Mouse (Mus musculus) hindbrain, embryonic 16.5 days (tissue): ENCODE measurements around the gene Fam110c. TPM values are rescaled to one million over a fixed set of nuclear protein-coding genes. Genes with fewer than 3 reads are reported as not detected.

Source experiments
- ATAC-seq: fragments of 200-750 bp; cut with Nextera tagmentation; 2 replicates; pipeline ENCODE4 v1.8.0; 2017; ENCODE audit warnings: moderate TSS enrichment, moderate library complexity
- H3K27ac ChIP-seq: fragments of 300-500 bp; sonication (generic); 2 replicates; pipeline ENCODE4 v1.5.1; 2014; ENCODE audit warnings: low read depth, mild to moderate bottlenecking, control low read depth, low read length, moderate library complexity
- H3K27me3 ChIP-seq: fragments of 300-500 bp; sonication (generic); replicated peaks from 2 replicates; pipeline ENCODE4 v1.6.1; 2014; ENCODE audit warnings: low read length; ENCODE audit not compliant: control insufficient read depth, insufficient read depth
- H3K36me3 ChIP-seq: fragments of 300-500 bp; sonication (generic); 2 replicates; pipeline ENCODE4 v1.6.1; 2014; ENCODE audit warnings: mild to moderate bottlenecking, low read length, moderate library complexity, mixed read lengths; ENCODE audit not compliant: control insufficient read depth, insufficient read depth
- H3K4me1 ChIP-seq: fragments of 300-500 bp; sonication (generic); 2 replicates; pipeline ENCODE4 v1.6.1; 2014; ENCODE audit warnings: low read depth, low read length; ENCODE audit not compliant: control insufficient read depth, insufficient read depth
- H3K4me2 ChIP-seq: fragments of 300-500 bp; sonication (generic); 2 replicates; pipeline ENCODE4 v1.6.1; 2014; ENCODE audit warnings: mild to moderate bottlenecking, low read length, control low read depth, moderate library complexity
- H3K4me3 ChIP-seq: fragments of 300-500 bp; sonication (generic); 2 replicates; pipeline ENCODE4 v1.5.1; 2014; ENCODE audit warnings: mild to moderate bottlenecking, low read length, control low read depth, moderate library complexity
- H3K9ac ChIP-seq: fragments of 300-500 bp; sonication (generic); 2 replicates; pipeline ENCODE4 v1.6.1; 2014; ENCODE audit warnings: low read depth, mild to moderate bottlenecking, control low read depth, low read length, moderate library complexity
- H3K9me3 ChIP-seq: fragments of 300-500 bp; sonication (generic); 2 replicates; pipeline ENCODE4 v1.6.1; 2014; ENCODE audit warnings: mild to moderate bottlenecking, low read length, moderate library complexity; ENCODE audit not compliant: control insufficient read depth
- WGBS: fragments of 180-500 bp; shearing (Covaris S2); extraction: QIAGEN DNeasy Blood & Tissue Kit; methylation state at CpG from one replicate; pipeline ENCODE4 v1.1.7; 2014; 5-methylcytosine and 5-hydroxymethylcytosine counted together
- polyA plus RNA-seq: library from polyadenylated mRNA; unstranded; fragments of >200 nt; fragmentation: Nextera tagmentation; extraction: Ambion mirVana; gene quantifications from 2 replicates; pipeline ENCODE4 v1.2.1, GENCODE M21; 2015

Fam110c gene
- polyA plus RNA-seq, 1 experiment from 2014 or later: 0.05 TPM

DNA sequence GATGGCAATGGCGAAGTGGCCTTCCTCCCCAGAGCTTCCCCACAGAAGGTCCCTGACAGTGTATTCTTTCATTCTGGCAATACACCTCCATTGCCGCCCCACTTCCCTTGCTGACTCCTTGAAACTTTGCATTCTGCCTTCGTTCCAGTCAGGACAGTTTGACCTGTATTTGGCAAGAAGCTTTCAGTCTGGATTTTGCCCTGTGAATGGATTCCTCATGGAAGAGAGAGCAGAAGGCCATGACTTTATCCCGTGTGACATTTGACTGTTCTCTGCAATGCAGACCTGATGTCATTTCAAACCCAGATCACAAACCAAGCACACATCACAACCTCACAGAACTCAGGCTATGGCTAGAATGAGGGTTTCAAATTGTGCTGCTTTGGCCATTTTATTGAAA, 55.9 kb downstream of the Fam110c start:
- no peak overlapping the region for H3K4me2 ChIP-seq
- no peaks in the 10 kb centered on the region for H3K27me3 ChIP-seq
- H3K4me1 ChIP-seq: no peaks in the 10 kb centered on the region
- no peak overlapping the region for H3K4me3 ChIP-seq
- H3K36me3 ChIP-seq: no peaks in the 10 kb centered on the region
- 85% methylated on average over 4 of the region's 4 CpGs for WGBS
- no peaks in the 10 kb centered on the region for H3K9me3 ChIP-seq
- no peak for ATAC-seq
- H3K9ac ChIP-seq: no peak overlapping the region
- no peak overlapping the region for H3K27ac ChIP-seq

Other genes starting within 250 kb of the Fam110c start
- gene Alkal2, start 189.5 kb upstream of the Fam110c start, polyA plus RNA-seq: 0.80 and 0.84 TPM in 2 replicates
- gene Acp1, start 162.3 kb upstream of the Fam110c start, polyA plus RNA-seq: 106 and 115 TPM in 2 replicates
- gene Sh3yl1, start 162.2 kb upstream of the Fam110c start, polyA plus RNA-seq: 47.6 and 55.2 TPM in 2 replicates
- gene Gm6993, start 166.9 kb downstream of the Fam110c start, polyA plus RNA-seq: not detected in 2 replicates
- gene Lamb1, start 191.4 kb downstream of the Fam110c start, polyA plus RNA-seq: 16.9 and 23.7 TPM in 2 replicates